Mouse (Mus musculus) E14TG2a.4 (cell line): ENCODE data around the gene Epb41l4b.

Experiments used
- H3K27me3 ChIP-seq: 2 replicates; pipeline ENCODE4 v1.6.1; 2014; ENCODE audit warnings: low read length, control low read depth; ENCODE audit not compliant: insufficient read depth
- H3K36me3 ChIP-seq: 2 replicates; pipeline ENCODE4 v1.6.1; 2014; ENCODE audit warnings: low read length, control low read depth; ENCODE audit not compliant: insufficient read depth
- H3K4me1 ChIP-seq: replicated peaks from 2 replicates; pipeline ENCODE4 v1.6.1; 2014; ENCODE audit warnings: low read depth, low read length, control low read depth
- H3K4me3 ChIP-seq: replicated peaks from 2 replicates; pipeline ENCODE4 v1.5.1; 2014; ENCODE audit warnings: mild to moderate bottlenecking, low read length
- H3K9me3 ChIP-seq: 2 replicates; pipeline ENCODE4 v1.6.1; 2014; ENCODE audit warnings: low read length, control low read depth
- CTCF ChIP-seq: conservative IDR thresholded peaks from 2 replicates; pipeline ENCODE4 v1.5.1; 2014; ENCODE audit warnings: low read length
- NANOG ChIP-seq: IDR thresholded peaks from 2 replicates; pipeline ENCODE4 v1.6.1; 2014; ENCODE audit warnings: borderline replicate concordance, low read length, mixed read lengths
- POU5F1 ChIP-seq: IDR thresholded peaks from 2 replicates; pipeline ENCODE4 v1.6.1; 2014; ENCODE audit warnings: low read length, borderline replicate concordance

Gene Epb41l4b

GRCm38 (mm10) chr4:57113472-57114216 lies 29.6 kb downstream of the Epb41l4b start:
- TF ChIP-seq NANOG (no peak), POU5F1 (no peak), CTCF (no peak)
- Histone ChIP-seq H3K4me1 (peaks cover 17% of the 10 kb centered on the region), H3K9me3 (no peaks in the 10 kb centered on the region), H3K27me3 (peaks cover 8% of the 10 kb centered on the region; the same call in 1 of the 2 replicates), H3K36me3 (no peaks in the 10 kb centered on the region), H3K4me3 (no peak overlapping the region)

DNA sequence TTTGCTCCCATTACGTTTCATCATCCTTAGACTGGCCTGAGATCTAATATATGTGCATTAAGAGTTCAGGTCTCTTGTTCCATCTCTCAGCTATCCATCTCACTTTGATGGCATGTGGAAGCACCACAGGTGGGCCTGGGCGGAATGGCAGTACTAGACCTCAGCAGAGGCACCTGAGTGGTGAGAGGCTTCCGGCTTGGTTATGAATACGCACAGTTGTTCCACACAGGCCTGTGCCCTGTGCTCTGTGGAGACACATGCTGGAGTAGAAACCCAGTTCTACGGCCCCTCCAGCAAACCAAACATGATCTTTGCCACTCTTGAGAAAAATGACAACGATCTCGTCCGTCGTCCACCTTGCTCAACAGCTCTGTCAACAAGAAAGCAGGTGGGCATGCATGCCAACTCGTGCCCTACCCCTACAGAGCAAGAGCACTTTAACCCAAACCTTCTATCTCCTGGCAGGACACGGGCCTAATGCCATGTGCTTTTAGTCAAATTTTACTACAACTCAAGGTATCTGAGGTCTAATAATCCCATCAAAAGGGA lies 31.2 kb downstream of the Epb41l4b start:
- H3K9me3 ChIP-seq = no peaks in the 10 kb centered on the region
- no peak for TF ChIP-seq POU5F1
- TF ChIP-seq NANOG = no peak
- no peak for TF ChIP-seq CTCF
- peaks cover 17% of the 10 kb centered on the region for H3K4me1 ChIP-seq
- peaks cover 8% of the 10 kb centered on the region; the same call in 1 of the 2 replicates for H3K27me3 ChIP-seq
- no peak overlapping the region for H3K4me3 ChIP-seq
- H3K36me3 ChIP-seq = no peaks in the 10 kb centered on the region

DNA sequence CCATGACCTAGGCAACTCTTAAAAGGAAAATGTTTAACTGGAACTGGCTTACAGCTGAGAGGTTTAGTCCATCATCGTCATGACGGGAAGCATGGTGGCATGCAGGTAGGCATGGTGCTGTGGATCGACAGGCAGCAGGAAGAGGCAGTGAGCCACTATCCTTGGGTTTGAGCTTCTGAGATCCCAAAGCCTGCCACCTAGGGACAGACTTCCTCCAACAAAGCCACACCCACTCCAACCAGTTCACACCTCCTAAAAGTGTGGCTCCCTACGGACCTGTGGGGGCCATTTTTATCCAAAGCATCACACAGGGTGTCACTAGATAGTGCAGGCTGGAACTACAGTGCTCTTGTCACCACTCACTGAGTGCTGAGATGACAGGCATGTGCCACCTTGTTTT lies 31.8 kb downstream of the Epb41l4b start:
- Histone ChIP-seq H3K4me1 (peaks cover 17% of the 10 kb centered on the region), H3K9me3 (no peaks in the 10 kb centered on the region), H3K36me3 (no peaks in the 10 kb centered on the region), H3K27me3 (peaks cover 8% of the 10 kb centered on the region; the same call in 1 of the 2 replicates), H3K4me3 (no peak overlapping the region)
- no peak for TF ChIP-seq NANOG
- TF ChIP-seq CTCF = no peak
- no peak for TF ChIP-seq POU5F1

- Histone ChIP-seq H3K4me1 (peaks cover 17% of the 10 kb centered on the region), H3K27me3 (peaks cover 8% of the 10 kb centered on the region; the same call in 1 of the 2 replicates), H3K9me3 (no peaks in the 10 kb centered on the region), H3K4me3 (no peak overlapping the region), H3K36me3 (no peaks in the 10 kb centered on the region)
- TF ChIP-seq CTCF (no peak), NANOG (no peak), POU5F1 (no peak)
Observed at GRCm38 (mm10) chr4:57109543-57109942, 33.7 kb downstream of the Epb41l4b start.

GRCm38 (mm10) chr4:57105339-57105738 lies 37.9 kb downstream of the Epb41l4b start:
- Histone ChIP-seq H3K36me3 (no peaks in the 10 kb centered on the region), H3K4me1 (no peaks in the 10 kb centered on the region), H3K9me3 (0 out of 2 replicates have a peak, but pooled peaks cover 2% of the 10 kb centered on the region), H3K27me3 (peaks cover 4% of the 10 kb centered on the region; the same call in 1 of the 2 replicates), H3K4me3 (no peak overlapping the region)
- TF ChIP-seq NANOG (no peak), CTCF (no peak), POU5F1 (no peak)

- Histone ChIP-seq H3K9me3 (0 out of 2 replicates have a peak, but pooled peaks cover 4% of the 10 kb centered on the region), H3K4me1 (no peaks in the 10 kb centered on the region), H3K27me3 (no peaks in the 10 kb centered on the region), H3K36me3 (no peaks in the 10 kb centered on the region), H3K4me3 (no peak overlapping the region)
- TF ChIP-seq CTCF (no peak), POU5F1 (no peak), NANOG (no peak)
Observed at GRCm38 (mm10) chr4:57103830-57104229, 39.4 kb downstream of the Epb41l4b start.

DNA sequence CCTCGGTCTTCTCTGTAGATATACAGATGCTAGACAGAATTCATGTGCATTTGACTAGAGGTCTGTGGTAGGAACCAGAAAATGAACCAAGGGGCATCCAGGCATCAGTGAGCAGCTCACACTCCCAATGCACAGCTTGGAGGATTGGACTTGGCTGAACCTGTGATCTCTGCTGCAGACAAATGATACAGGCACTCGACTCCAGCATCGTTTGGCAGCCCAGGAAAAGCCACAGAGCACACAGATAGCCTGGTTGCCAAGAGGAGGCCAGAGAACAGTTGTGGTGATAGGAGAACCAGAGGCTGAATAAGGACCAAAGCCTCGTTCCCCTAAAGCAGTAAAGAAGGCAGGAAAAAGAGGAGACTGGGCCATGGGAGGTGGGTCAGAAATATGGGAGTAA lies 42.1 kb downstream of the Epb41l4b start:
- TF ChIP-seq NANOG (no peak), POU5F1 (no peak), CTCF (no peak)
- H3K27me3 ChIP-seq = no peaks in the 10 kb centered on the region
- H3K9me3 ChIP-seq = 0 out of 2 replicates have a peak, but pooled peaks cover 4% of the 10 kb centered on the region
- no peak overlapping the region for H3K4me3 ChIP-seq
- H3K36me3 ChIP-seq = no peaks in the 10 kb centered on the region
- no peaks in the 10 kb centered on the region for H3K4me1 ChIP-seq

DNA sequence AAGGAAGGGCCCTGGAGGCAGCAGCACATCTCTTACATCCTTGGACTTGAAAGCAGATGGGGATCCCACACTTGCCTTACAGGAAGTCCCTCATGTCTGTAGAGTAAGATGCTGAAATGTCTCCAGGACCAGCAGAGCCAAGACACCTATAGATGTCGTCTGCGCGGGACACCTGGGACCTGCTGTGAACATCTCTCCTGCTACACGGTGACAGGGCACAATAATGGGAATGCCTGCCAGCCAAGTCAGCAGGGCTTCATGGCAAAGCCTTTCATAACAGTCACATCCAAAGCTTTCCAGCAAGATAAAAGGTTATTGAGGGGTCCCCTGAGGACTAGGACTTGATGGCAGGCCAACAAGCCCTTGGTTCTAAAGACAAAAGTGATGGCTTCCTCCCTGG lies 45.8 kb downstream of the Epb41l4b start:
- Histone ChIP-seq H3K4me1 (peaks cover 6% of the 10 kb centered on the region), H3K4me3 (no peak overlapping the region), H3K27me3 (peaks cover 4% of the 10 kb centered on the region; the same call in 1 of the 2 replicates), H3K36me3 (no peaks in the 10 kb centered on the region), H3K9me3 (0 out of 2 replicates have a peak, but pooled peaks cover 4% of the 10 kb centered on the region)
- TF ChIP-seq NANOG (no peak), CTCF (no peak), POU5F1 (no peak)
